Mouse (Mus musculus) stomach, postnatal 0 days (tissue): ENCODE results near the gene Sema4c.

Experiments used
- CTCF ChIP-seq: IDR thresholded peaks from 2 replicates; pipeline ENCODE4 v1.5.1; 2016; ENCODE audit warnings: antibody characterized with exemption, low read depth, mild to moderate bottlenecking, moderate library complexity
- EP300 ChIP-seq: optimal IDR thresholded peaks from 2 replicates; pipeline ENCODE3; 2016; ENCODE audit warnings: antibody characterized with exemption

- TF ChIP-seq CTCF (peak; percentile 96), EP300 (no peak)
Observed at GRCm38 (mm10) chr1:36501261-36501660, 56.9 kb downstream of the Sema4c start.
